8 mouse cellular contexts compared by ENCODE assay signal in genomic region chr9:61370454-61370888, GRCm38 (mm10). TPM values are rescaled to one million over a fixed set of nuclear protein-coding genes. Genes with fewer than 3 reads are reported as not detected.
DNase-seq lines count a peak whose midpoint lies in the region; ATAC-seq lines count a peak whose summit lies in the region.

No protein-coding gene starts in this region.

- intact Hi-C loops in left cerebral cortex, postnatal 10 days (cut with DNase I): loop anchor here (2.0 to 10.0 kb wide), 5 partner anchors 94 to 524 kb away; no protein-coding TSS in a partner anchor

- DNase-seq in adipocyte (ENCODE audit: low spot score): peak; percentile 97
- DNase-seq in embryo, embryonic 10 days (ENCODE audit: low spot score): peak; percentile 96
- DNase-seq in gastrocnemius, postnatal 10 days: peak; percentile 99
- DNase-seq in left cerebral cortex, postnatal 10 days (ENCODE audit: extremely low spot score in 1 of 2, low spot score in 2 of 2): peak; percentile 99 to 100
- DNase-seq in mesoderm, embryonic 11.5 days (ENCODE audit: low read depth, low spot score): peak; percentile 100
- DNase-seq in right cerebral cortex, postnatal 36 days (ENCODE audit: low spot score in 2 of 2): peak; percentile 100
- peak; percentile 99 for DNase-seq in yolk sac, embryonic 10.5 days (ENCODE audit: low spot score)

- ATAC-seq in inflammation-experienced regulatory T-cells, adult 6 months: peak; percentile 71

RNA-seq across cellular contexts. Expression of gene Tle3, which starts 1.7 kb away (rescaled TPM):
- total RNA-seq in gastrocnemius, postnatal 10 days (2021): 10 to 100 TPM; 20.5 to 25.6 TPM
- 10 to 100 TPM; 24.8 to 36.7 (median 29.8) TPM for polyA plus RNA-seq in inflammation-experienced regulatory T-cells, adult 6 months (2017; shearing (Covaris generic))
- total RNA-seq in left cerebral cortex, postnatal 10 days (2021): 10 to 100 TPM; 80.8 to 92.7 TPM

Comparison
In these comparisons a context has a peak if more than half of its experiments do, and no peak if none do; other contexts are left out.
1. Peak in every context shown above with its lines: DNase-seq and ATAC-seq.